Mouse (Mus musculus) duodenum, adult 2 months (tissue): ENCODE measurements around the gene Plcxd1. TPM values are rescaled to one million over a fixed set of nuclear protein-coding genes. Genes with fewer than 3 reads are reported as not detected.

ENCODE experiments used
- polyA plus RNA-seq: library from polyadenylated mRNA; depleted of rRNA; stranded (reverse); fragments of >200 nt; gene quantifications from 2 replicates; pipeline ENCODE4 v1.2.3, GENCODE M21; 2012; ENCODE audit warnings: low replicate concordance; rRNA removed

The Plcxd1 gene
- polyA plus RNA-seq: 0.27 and 0.34 TPM in 2 replicates

GRCm38 (mm10) chr5:110099656-110100580 lies at the start of gene Plcxd1:
Gene Plcxd1 (plus strand): TSS chr5:110099969.

GRCm38 (mm10) chr5:110072413-110072812 lies 27.4 kb upstream of the Plcxd1 start, which contains the start of gene Gm17655:
Gene Gm17655 (minus strand): TSS chr5:110072513.

GRCm38 (mm10) chr5:110094030-110094846 lies 5.5 kb upstream of the Plcxd1 start, which contains the start of gene Gm35315:
Gene Gm35315 (minus strand): TSS chr5:110094420.

GRCm38 (mm10) chr5:110107581-110108304 lies 8.0 kb downstream of the Plcxd1 start, which contains the start of gene Gtpbp6:
Gene Gtpbp6 (minus strand): TSS chr5:110108197.

GRCm38 (mm10) chr5:110109991-110110441 lies 10.2 kb downstream of the Plcxd1 start, which contains the start of gene Zfp605:
Gene Zfp605 (plus strand): TSS chr5:110110092.

GRCm38 (mm10) chr5:110135293-110136086 lies 35.7 kb downstream of the Plcxd1 start, which contains the start of gene Chfr:
Gene Chfr (plus strand): TSS chr5:110135842.

Other genes with a start within 250 kb of the Plcxd1 start
- gene Gm15446, start 176.6 kb upstream of the Plcxd1 start, polyA plus RNA-seq: 0.06 and 0.30 TPM in 2 replicates
- 0.19 and 0.23 TPM in 2 replicates for gene Zfp932, start 103.4 kb upstream of the Plcxd1 start, polyA plus RNA-seq
- gene Gm17655, start 27.5 kb upstream of the Plcxd1 start, polyA plus RNA-seq: not detected in 2 replicates
- gene Gm35315, start 5.5 kb upstream of the Plcxd1 start, polyA plus RNA-seq: not detected in 2 replicates
- gene Gtpbp6, start 8.2 kb downstream of the Plcxd1 start, polyA plus RNA-seq: 67.5 and 106 TPM in 2 replicates
- 0.13 TPM in 1 of 2 replicates, not detected in the other for gene Zfp605, start 10.1 kb downstream of the Plcxd1 start, polyA plus RNA-seq
- 40.4 and 58.4 TPM in 2 replicates for gene Chfr, start 35.9 kb downstream of the Plcxd1 start, polyA plus RNA-seq
- gene Golga3, start 76.7 kb downstream of the Plcxd1 start, polyA plus RNA-seq: 1.9 and 4.2 TPM in 2 replicates
- 3.4 and 3.5 TPM in 2 replicates for gene Ankle2, start 131.0 kb downstream of the Plcxd1 start, polyA plus RNA-seq
- gene Pgam5, start 169.9 kb downstream of the Plcxd1 start, polyA plus RNA-seq: 7.1 and 11.3 TPM in 2 replicates
- gene Pxmp2, start 186.2 kb downstream of the Plcxd1 start, polyA plus RNA-seq: 8.1 and 8.5 TPM in 2 replicates
- 2.5 and 4.8 TPM in 2 replicates for gene Pole, start 186.3 kb downstream of the Plcxd1 start, polyA plus RNA-seq
- 1.9 and 4.0 TPM in 2 replicates for gene P2rx2, start 243.2 kb downstream of the Plcxd1 start, polyA plus RNA-seq
- not detected in 2 replicates for gene Lrcol1, start 244.8 kb downstream of the Plcxd1 start, polyA plus RNA-seq